Mouse (Mus musculus): ENCODE results near the gene Ctsd. TPM values are rescaled to one million over a fixed set of nuclear protein-coding genes. Genes with fewer than 3 reads are reported as not detected.

Ctsd gene
- polyA plus RNA-seq (2012; rRNA removed) = 401 and 405 TPM in 2 replicates

DNA sequence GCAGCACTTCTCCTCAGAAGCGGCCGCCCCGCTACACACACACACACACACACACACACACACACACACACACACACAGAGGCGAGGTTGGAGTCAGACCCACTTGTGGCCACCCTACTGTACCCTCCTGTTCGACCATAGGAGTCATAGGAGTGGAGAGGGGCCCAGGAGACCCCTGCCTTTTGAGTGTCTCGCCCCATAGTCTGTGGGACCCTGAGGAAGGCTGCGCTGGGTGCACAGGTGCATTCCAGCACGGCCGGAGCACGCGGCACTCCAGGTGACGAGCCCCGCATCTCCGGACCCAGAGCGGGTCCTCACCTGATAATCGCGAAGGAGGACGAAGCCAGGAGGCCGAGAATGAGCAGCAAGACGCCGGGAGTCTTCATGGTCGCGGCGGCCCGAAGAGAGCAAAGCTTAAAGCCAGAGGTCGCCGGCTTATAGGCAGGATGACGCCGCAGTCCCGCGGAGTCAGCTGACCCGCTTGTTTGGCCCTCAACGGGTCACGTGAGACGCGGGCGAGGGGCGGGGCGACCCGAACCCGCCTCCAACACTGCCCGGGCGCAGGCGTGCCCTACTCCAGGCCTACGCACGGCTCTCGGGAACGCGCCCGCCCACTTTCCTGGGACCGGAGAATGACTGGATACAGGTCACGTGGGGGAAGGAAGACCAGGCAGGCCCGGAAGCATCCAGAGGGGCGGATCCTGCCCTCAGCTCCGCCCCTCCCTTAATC is at the start of gene Ctsd:
Gene Ctsd, minus strand, starts transcription at position 620 of the 730 bp plus-strand sequence.
- Histone ChIP-seq H3K4me3 (replicated peaks; ENCODE audit: insufficient read depth, low read depth, low read length) (peak within 1 kb of the TSS; percentile 93), H3K4me1 (ENCODE audit: control insufficient read depth, insufficient read depth, low read length) (peaks cover 14% of the 10 kb centered on the region), H3K27ac (ENCODE audit: insufficient read depth, low read length) (peak within 1 kb of the TSS; percentile 55), H3K27me3 (ENCODE audit: control insufficient read depth, insufficient read depth, low read length) (no peaks in the 10 kb centered on the region)
- 1% methylated on average over 54 of the region's 55 CpGs for WGBS
- TF ChIP-seq CTCF (IDR thresholded peaks at IDR 0.05; ENCODE audit: borderline replicate concordance, insufficient read depth, low read depth, low read length) (no peak), POLR2A (IDR thresholded peaks at IDR 0.05; ENCODE audit: borderline replicate concordance, insufficient read depth, low read length) (peak; percentile 90)
- DNase-seq = peak; percentile 97 to 98

GRCm38 (mm10) chr7:142437324-142437723 is 49.5 kb upstream of the Ctsd start:
- H3K27ac ChIP-seq (ENCODE audit: insufficient read depth, low read length) = no peak overlapping the region
- no peak for TF ChIP-seq POLR2A (IDR thresholded peaks at IDR 0.05; ENCODE audit: borderline replicate concordance, insufficient read depth, low read length)
- 0 out of 2 replicates have a peak, but pooled peaks have one; percentile 6 for TF ChIP-seq CTCF (IDR thresholded peaks at IDR 0.05; ENCODE audit: borderline replicate concordance, insufficient read depth, low read depth, low read length)
- DNase-seq = peak in 1 of 2 experiments; percentile 21
- WGBS = 87% methylated on average over 5 of the region's 5 CpGs
- no peak overlapping the region for H3K4me3 ChIP-seq (replicated peaks; ENCODE audit: insufficient read depth, low read depth, low read length)
- H3K27me3 ChIP-seq (ENCODE audit: control insufficient read depth, insufficient read depth, low read length) = no peaks in the 10 kb centered on the region
- peaks cover 13% of the 10 kb centered on the region for H3K4me1 ChIP-seq (ENCODE audit: control insufficient read depth, insufficient read depth, low read length)

GRCm38 (mm10) chr7:142435524-142435923 is 47.7 kb upstream of the Ctsd start:
- TF ChIP-seq CTCF (IDR thresholded peaks at IDR 0.05; ENCODE audit: borderline replicate concordance, insufficient read depth, low read depth, low read length) (peak; percentile 85), POLR2A (IDR thresholded peaks at IDR 0.05; ENCODE audit: borderline replicate concordance, insufficient read depth, low read length) (no peak)
- Histone ChIP-seq H3K4me3 (replicated peaks; ENCODE audit: insufficient read depth, low read depth, low read length) (no peak overlapping the region), H3K27me3 (ENCODE audit: control insufficient read depth, insufficient read depth, low read length) (no peaks in the 10 kb centered on the region), H3K4me1 (ENCODE audit: control insufficient read depth, insufficient read depth, low read length) (peaks cover 13% of the 10 kb centered on the region), H3K27ac (ENCODE audit: insufficient read depth, low read length) (no peak overlapping the region)
- WGBS = 37% methylated on average over 4 of the region's 4 CpGs
- DNase-seq = peak; percentile 65 to 68

DNA sequence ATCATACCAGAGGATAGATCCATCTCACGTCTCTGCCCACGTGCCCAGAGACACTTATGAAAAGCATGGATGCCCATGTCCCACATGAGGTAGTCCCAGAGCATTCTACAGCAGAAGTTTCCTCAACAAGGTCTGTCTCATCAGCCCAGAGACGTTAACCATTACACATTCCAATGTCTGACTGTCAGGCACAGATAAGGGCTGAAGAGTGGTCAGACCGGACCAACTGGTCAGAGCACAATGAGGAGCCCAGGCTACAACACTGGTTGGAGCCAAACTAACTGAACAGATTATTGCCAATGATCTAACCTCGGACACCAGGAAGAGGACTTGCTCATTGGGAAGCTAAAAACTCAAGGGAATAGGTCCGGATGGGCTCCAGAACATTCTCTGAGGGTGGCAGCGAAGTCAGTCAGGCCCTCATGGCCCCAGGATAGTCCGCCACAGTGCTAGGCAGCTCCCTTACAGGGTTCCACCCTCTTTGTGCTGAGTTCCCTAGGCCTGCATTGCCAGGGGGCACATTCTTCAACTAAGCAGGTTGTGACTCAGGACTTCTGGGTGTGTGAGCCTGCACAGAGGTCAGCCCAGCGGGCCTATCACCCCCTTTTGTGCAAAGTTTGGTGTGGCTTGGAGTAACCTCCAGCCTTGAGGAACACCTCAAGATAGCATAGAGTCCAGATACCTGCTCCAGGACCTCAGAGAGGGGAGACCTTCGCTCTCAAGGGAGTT is 46.5 kb upstream of the Ctsd start, which contains the start of gene Syt8:
Gene Syt8, plus strand, starts transcription at position 714 of the 729 bp plus-strand sequence.
- Histone ChIP-seq H3K27ac (ENCODE audit: insufficient read depth, low read length) (no peak within 1 kb of the TSS), H3K27me3 (ENCODE audit: control insufficient read depth, insufficient read depth, low read length) (no peaks in the 10 kb centered on the region), H3K4me3 (replicated peaks; ENCODE audit: insufficient read depth, low read depth, low read length) (no peak within 1 kb of the TSS), H3K4me1 (ENCODE audit: control insufficient read depth, insufficient read depth, low read length) (peaks cover 5% of the 10 kb centered on the region; the same call in 1 of the 2 replicates)
- TF ChIP-seq CTCF (IDR thresholded peaks at IDR 0.05; ENCODE audit: borderline replicate concordance, insufficient read depth, low read depth, low read length) (no peak), POLR2A (IDR thresholded peaks at IDR 0.05; ENCODE audit: borderline replicate concordance, insufficient read depth, low read length) (no peak)
- WGBS = 94% methylated on average over 10 of the region's 10 CpGs
- peak in 1 of 2 experiments; percentile 12 for DNase-seq

GRCm38 (mm10) chr7:142433623-142434022 is 45.8 kb upstream of the Ctsd start:
- peak in 1 of 2 experiments; percentile 41 for DNase-seq
- Histone ChIP-seq H3K27ac (ENCODE audit: insufficient read depth, low read length) (no peak overlapping the region), H3K4me1 (ENCODE audit: control insufficient read depth, insufficient read depth, low read length) (peaks cover 5% of the 10 kb centered on the region; the same call in 1 of the 2 replicates), H3K4me3 (replicated peaks; ENCODE audit: insufficient read depth, low read depth, low read length) (no peak overlapping the region), H3K27me3 (ENCODE audit: control insufficient read depth, insufficient read depth, low read length) (no peaks in the 10 kb centered on the region)
- WGBS = 7% methylated on average over 19 of the region's 19 CpGs
- no peak for TF ChIP-seq CTCF (IDR thresholded peaks at IDR 0.05; ENCODE audit: borderline replicate concordance, insufficient read depth, low read depth, low read length)
- no peak for TF ChIP-seq POLR2A (IDR thresholded peaks at IDR 0.05; ENCODE audit: borderline replicate concordance, insufficient read depth, low read length)

GRCm38 (mm10) chr7:142431106-142431505 is 43.3 kb upstream of the Ctsd start:
- H3K4me1 ChIP-seq (ENCODE audit: control insufficient read depth, insufficient read depth, low read length) = peaks cover 5% of the 10 kb centered on the region; the same call in 1 of the 2 replicates
- H3K4me3 ChIP-seq (replicated peaks; ENCODE audit: insufficient read depth, low read depth, low read length) = no peak overlapping the region
- WGBS = 74% methylated on average over 14 of the region's 14 CpGs
- no peaks in the 10 kb centered on the region for H3K27me3 ChIP-seq (ENCODE audit: control insufficient read depth, insufficient read depth, low read length)
- no peak overlapping the region for H3K27ac ChIP-seq (ENCODE audit: insufficient read depth, low read length)
- no peak for DNase-seq
- TF ChIP-seq CTCF (IDR thresholded peaks at IDR 0.05; ENCODE audit: borderline replicate concordance, insufficient read depth, low read depth, low read length) = no peak
- no peak for TF ChIP-seq POLR2A (IDR thresholded peaks at IDR 0.05; ENCODE audit: borderline replicate concordance, insufficient read depth, low read length)

GRCm38 (mm10) chr7:142430160-142430678 is 42.4 kb upstream of the Ctsd start:
- H3K27ac ChIP-seq (ENCODE audit: insufficient read depth, low read length) = no peak overlapping the region
- TF ChIP-seq CTCF (IDR thresholded peaks at IDR 0.05; ENCODE audit: borderline replicate concordance, insufficient read depth, low read depth, low read length) = no peak
- no peak for TF ChIP-seq POLR2A (IDR thresholded peaks at IDR 0.05; ENCODE audit: borderline replicate concordance, insufficient read depth, low read length)
- no peak for DNase-seq
- WGBS = 31% methylated on average over 12 of the region's 12 CpGs
- no peaks in the 10 kb centered on the region for H3K27me3 ChIP-seq (ENCODE audit: control insufficient read depth, insufficient read depth, low read length)
- peaks cover 5% of the 10 kb centered on the region; the same call in 1 of the 2 replicates for H3K4me1 ChIP-seq (ENCODE audit: control insufficient read depth, insufficient read depth, low read length)
- no peak overlapping the region for H3K4me3 ChIP-seq (replicated peaks; ENCODE audit: insufficient read depth, low read depth, low read length)
